14 mouse cellular contexts compared by ENCODE assay signal in genomic region chr5:147955671-147956070, GRCm38 (mm10). TPM values are rescaled to one million over a fixed set of nuclear protein-coding genes. Genes with fewer than 3 reads are reported as not detected.
DNase-seq lines count a peak whose midpoint lies in the region; ATAC-seq and TF ChIP-seq lines count a peak whose summit lies in the region.
"Had no signal": no experiment of that assay in that cellular context is flagged by ENCODE, and none has a peak within 500 bp of the region (broad histone marks: within the 10 kb centered on the region; RNA-seq: fewer than 3 reads in every experiment).

No protein-coding gene starts in this region.

- H3K4me1 ChIP-seq in forebrain, postnatal 0 days (ENCODE audit: insufficient read depth) = no peaks in the 10 kb centered on the region; the same call in 1 of the 2 replicates
- H3K4me1 ChIP-seq in forebrain, embryonic 11.5 days (replicated peaks; ENCODE audit: control insufficient read depth, insufficient read depth, low read length) = peaks cover 4% of the 10 kb centered on the region; the same call in 1 of the 2 replicates
- peaks cover 19% of the 10 kb centered on the region for H3K4me1 ChIP-seq in hindbrain, embryonic 12.5 days
- H3K4me1 ChIP-seq in hindbrain, embryonic 13.5 days (replicated peaks) = peaks cover 26% of the 10 kb centered on the region
- no peaks in the 10 kb centered on the region; the same call in 1 of the 2 replicates for H3K4me1 ChIP-seq in midbrain, postnatal 0 days (ENCODE audit: insufficient read depth, low read length)
- H3K4me1 ChIP-seq in midbrain, embryonic 10.5 days = peaks cover 24% of the 10 kb centered on the region
- H3K4me1 ChIP-seq in neural tube, embryonic 14.5 days (ENCODE audit: control insufficient read depth, insufficient read depth, low read length) = 0 out of 2 replicates have a peak, but pooled peaks cover 6% of the 10 kb centered on the region
- H3K4me1 ChIP-seq in liver, embryonic 11.5 days (replicated peaks; ENCODE audit: control insufficient read depth, insufficient read depth, low read length) = 0 out of 2 replicates have a peak, but pooled peaks cover 4% of the 10 kb centered on the region

- H3K27ac ChIP-seq in forebrain, postnatal 0 days (ENCODE audit: low read depth, low read length) = no peak overlapping the region
- H3K27ac ChIP-seq in forebrain, embryonic 11.5 days (ENCODE audit: low read depth, low read length) = no peak overlapping the region
- H3K27ac ChIP-seq in hindbrain, embryonic 12.5 days = no peak overlapping the region
- no peak overlapping the region for H3K27ac ChIP-seq in hindbrain, embryonic 13.5 days
- H3K27ac ChIP-seq in midbrain, postnatal 0 days (ENCODE audit: low read depth, low read length) = no peak overlapping the region
- no peak overlapping the region for H3K27ac ChIP-seq in midbrain, embryonic 10.5 days (replicated peaks)
- no peak overlapping the region for H3K27ac ChIP-seq in neural tube, embryonic 14.5 days (ENCODE audit: low read depth, low read length)
- no peak overlapping the region for H3K27ac ChIP-seq in liver, embryonic 11.5 days (ENCODE audit: low read depth, low read length)

- ATAC-seq in forebrain, postnatal 0 days = no peak
- no peak for ATAC-seq in forebrain, embryonic 11.5 days (replicated peaks; ENCODE audit: low FRiP score)
- ATAC-seq in hindbrain, embryonic 12.5 days (ENCODE audit: low FRiP score) = no peak
- no peak for ATAC-seq in hindbrain, embryonic 13.5 days (ENCODE audit: low FRiP score)
- ATAC-seq in midbrain, postnatal 0 days (ENCODE audit: low FRiP score) = no peak
- no peak for ATAC-seq in neural tube, embryonic 14.5 days (ENCODE audit: low read depth)
- no peak for ATAC-seq in liver, embryonic 11.5 days (replicated peaks; ENCODE audit: low FRiP score)
- ATAC-seq: liver, postnatal 0 days had no signal

- DNase-seq in forebrain, postnatal 0 days = no peak
- no peak for DNase-seq in forebrain, embryonic 11.5 days (ENCODE audit: low spot score)
- DNase-seq in midbrain, postnatal 0 days (ENCODE audit: low spot score) = no peak
- no peak for DNase-seq in midbrain, embryonic 10.5 days (ENCODE audit: low spot score)
- DNase-seq in liver, embryonic 11.5 days (ENCODE audit: low spot score) = no peak
- DNase-seq: embryo, embryonic 11 days; gastrocnemius, postnatal 36 days; layer of hippocampus, postnatal 36 days; liver, postnatal 0 days; lung, postnatal 36 days; thymus, postnatal 25 days had no signal

- H3K9me3 ChIP-seq in forebrain, postnatal 0 days (ENCODE audit: low read length) = no peaks in the 10 kb centered on the region
- H3K9me3 ChIP-seq in forebrain, embryonic 11.5 days (ENCODE audit: control insufficient read depth, low read length) = no peaks in the 10 kb centered on the region
- no peaks in the 10 kb centered on the region for H3K9me3 ChIP-seq in hindbrain, embryonic 12.5 days (replicated peaks)
- H3K9me3 ChIP-seq in hindbrain, embryonic 13.5 days = no peaks in the 10 kb centered on the region
- H3K9me3 ChIP-seq in midbrain, postnatal 0 days (ENCODE audit: low read length) = no peaks in the 10 kb centered on the region
- no peaks in the 10 kb centered on the region for H3K9me3 ChIP-seq in midbrain, embryonic 10.5 days (replicated peaks)
- no peaks in the 10 kb centered on the region for H3K9me3 ChIP-seq in neural tube, embryonic 14.5 days (ENCODE audit: control insufficient read depth, low read length)
- no peaks in the 10 kb centered on the region for H3K9me3 ChIP-seq in liver, embryonic 11.5 days (ENCODE audit: control insufficient read depth, low read length)

- H3K9ac ChIP-seq in forebrain, postnatal 0 days = no peak overlapping the region
- H3K9ac ChIP-seq in forebrain, embryonic 11.5 days (ENCODE audit: low read length) = no peak overlapping the region
- no peak overlapping the region for H3K9ac ChIP-seq in hindbrain, embryonic 12.5 days
- H3K9ac ChIP-seq in hindbrain, embryonic 13.5 days = no peak overlapping the region
- H3K9ac ChIP-seq in midbrain, postnatal 0 days (replicated peaks; ENCODE audit: low read length, poor library complexity, severe bottlenecking) = no peak overlapping the region
- H3K9ac ChIP-seq in neural tube, embryonic 14.5 days (replicated peaks; ENCODE audit: low read depth, low read length) = no peak overlapping the region
- no peak overlapping the region for H3K9ac ChIP-seq in liver, embryonic 11.5 days (ENCODE audit: low read depth, low read length)
- H3K9ac ChIP-seq: liver, postnatal 0 days had no signal

- no peaks in the 10 kb centered on the region for H3K36me3 ChIP-seq in forebrain, postnatal 0 days (ENCODE audit: insufficient read depth)
- H3K36me3 ChIP-seq in forebrain, embryonic 11.5 days (ENCODE audit: control insufficient read depth, insufficient read depth, low read length) = no peaks in the 10 kb centered on the region
- no peaks in the 10 kb centered on the region for H3K36me3 ChIP-seq in hindbrain, embryonic 12.5 days
- no peaks in the 10 kb centered on the region for H3K36me3 ChIP-seq in hindbrain, embryonic 13.5 days
- no peaks in the 10 kb centered on the region for H3K36me3 ChIP-seq in midbrain, postnatal 0 days (ENCODE audit: insufficient read depth, low read length)
- H3K36me3 ChIP-seq in midbrain, embryonic 10.5 days = no peaks in the 10 kb centered on the region
- no peaks in the 10 kb centered on the region for H3K36me3 ChIP-seq in neural tube, embryonic 14.5 days (ENCODE audit: control insufficient read depth, insufficient read depth, low read length)
- H3K36me3 ChIP-seq in liver, embryonic 11.5 days (ENCODE audit: control insufficient read depth, insufficient read depth, low read length) = no peaks in the 10 kb centered on the region

- no peak for TF ChIP-seq CTCF in forebrain, postnatal 0 days (IDR thresholded peaks at IDR 0.05; ENCODE audit: low read depth)
- no peak for TF ChIP-seq CTCF in midbrain, postnatal 0 days (IDR thresholded peaks at IDR 0.05)

- H3K27me3 ChIP-seq in forebrain, postnatal 0 days (ENCODE audit: insufficient read depth, low read length) = no peaks in the 10 kb centered on the region; the same call in 1 of the 2 replicates
- H3K27me3 ChIP-seq in forebrain, embryonic 11.5 days (ENCODE audit: control insufficient read depth, insufficient read depth, low read length) = peaks cover 23% of the 10 kb centered on the region
- H3K27me3 ChIP-seq in hindbrain, embryonic 12.5 days = peaks cover 35% of the 10 kb centered on the region
- peaks cover 9% of the 10 kb centered on the region; the same call in 1 of the 2 replicates for H3K27me3 ChIP-seq in hindbrain, embryonic 13.5 days
- no peaks in the 10 kb centered on the region for H3K27me3 ChIP-seq in midbrain, postnatal 0 days (ENCODE audit: insufficient read depth, low read length)
- H3K27me3 ChIP-seq in midbrain, embryonic 10.5 days (ENCODE audit: low read depth, poor library complexity, severe bottlenecking) = peaks cover 44% of the 10 kb centered on the region
- H3K27me3 ChIP-seq in neural tube, embryonic 14.5 days (ENCODE audit: control insufficient read depth, insufficient read depth, low read length) = no peaks in the 10 kb centered on the region; the same call in 1 of the 2 replicates
- H3K27me3 ChIP-seq in liver, embryonic 11.5 days (replicated peaks; ENCODE audit: control insufficient read depth, insufficient read depth, low read length) = peaks cover 39% of the 10 kb centered on the region

- 31% methylated on average over 5 of the region's 5 CpGs for WGBS in forebrain, postnatal 0 days
- WGBS in forebrain, embryonic 11.5 days = 34% methylated on average over 5 of the region's 5 CpGs
- 39% methylated on average over 5 of the region's 5 CpGs for WGBS in hindbrain, embryonic 12.5 days
- WGBS in hindbrain, embryonic 13.5 days = 42% methylated on average over 5 of the region's 5 CpGs
- 41% methylated on average over 5 of the region's 5 CpGs for WGBS in midbrain, postnatal 0 days
- 42% methylated on average over 5 of the region's 5 CpGs for WGBS in midbrain, embryonic 10.5 days
- 37% methylated on average over 5 of the region's 5 CpGs for WGBS in neural tube, embryonic 14.5 days
- 39% methylated on average over 5 of the region's 5 CpGs for WGBS in liver, embryonic 11.5 days

- 0 out of 2 replicates have a peak overlapping the region, but pooled peaks have one; percentile 80 for H3K4me2 ChIP-seq in forebrain, postnatal 0 days (ENCODE audit: low read depth)
- H3K4me2 ChIP-seq in forebrain, embryonic 11.5 days (ENCODE audit: low read depth, low read length, severe bottlenecking) = no peak overlapping the region
- H3K4me2 ChIP-seq in hindbrain, embryonic 12.5 days (replicated peaks) = 0 out of 2 replicates have a peak overlapping the region, but pooled peaks have one; percentile 97
- H3K4me2 ChIP-seq in hindbrain, embryonic 13.5 days = no peak overlapping the region
- peak overlapping the region; percentile 84 for H3K4me2 ChIP-seq in midbrain, postnatal 0 days (ENCODE audit: low read depth, low read length, poor library complexity, severe bottlenecking)
- peak overlapping the region; percentile 84; the same call in 1 of the 2 replicates for H3K4me2 ChIP-seq in neural tube, embryonic 14.5 days (ENCODE audit: low read depth, low read length)
- H3K4me2 ChIP-seq in liver, embryonic 11.5 days = no peak overlapping the region

- no peak overlapping the region for H3K4me3 ChIP-seq in forebrain, postnatal 0 days (ENCODE audit: low read depth, low read length)
- no peak overlapping the region for H3K4me3 ChIP-seq in forebrain, embryonic 11.5 days (ENCODE audit: low read depth, low read length)
- H3K4me3 ChIP-seq in hindbrain, embryonic 12.5 days = no peak overlapping the region
- H3K4me3 ChIP-seq in hindbrain, embryonic 13.5 days = no peak overlapping the region
- H3K4me3 ChIP-seq in midbrain, postnatal 0 days (ENCODE audit: low read depth, low read length) = no peak overlapping the region
- no peak overlapping the region for H3K4me3 ChIP-seq in midbrain, embryonic 10.5 days
- no peak overlapping the region for H3K4me3 ChIP-seq in neural tube, embryonic 14.5 days (ENCODE audit: low read depth, low read length)
- H3K4me3 ChIP-seq in liver, embryonic 11.5 days (ENCODE audit: low read depth, low read length) = no peak overlapping the region

RNA-seq across cellular contexts. Expression of gene Mtus2, which starts 1.4 kb away (rescaled TPM):
- 33.1 and 45.7 TPM in 2 replicates for total RNA-seq in forebrain, postnatal 0 days (2014; rRNA removed)
- 30.2 and 35.4 TPM in 2 replicates for polyA plus RNA-seq in forebrain, postnatal 0 days (2015; fragmentation: Nextera tagmentation; extraction: Ambion mirVana)
- 8.1 and 8.4 TPM in 2 replicates for polyA plus RNA-seq in forebrain, embryonic 11.5 days (2014; fragmentation: Nextera tagmentation; extraction: Ambion mirVana)
- polyA plus RNA-seq in hindbrain, embryonic 12.5 days (2016; fragmentation: Nextera tagmentation; extraction: Ambion mirVana) = 48.9 and 49.7 TPM in 2 replicates
- 45.8 and 48.6 TPM in 2 replicates for polyA plus RNA-seq in hindbrain, embryonic 13.5 days (2015; fragmentation: Nextera tagmentation; extraction: Ambion mirVana)
- 38.0 and 54.7 TPM in 2 replicates for total RNA-seq in midbrain, postnatal 0 days (2014; rRNA removed)
- 36.6 and 41.6 TPM in 2 replicates for polyA plus RNA-seq in midbrain, postnatal 0 days (2015; fragmentation: Nextera tagmentation; extraction: Ambion mirVana)
- polyA plus RNA-seq in midbrain, embryonic 10.5 days (2016; fragmentation: Nextera tagmentation; extraction: Ambion mirVana) = 5.1 and 9.6 TPM in 2 replicates
- polyA plus RNA-seq in neural tube, embryonic 14.5 days (2014; fragmentation: Nextera tagmentation; extraction: Ambion mirVana) = 51.3 and 53.9 TPM in 2 replicates
- polyA plus RNA-seq in liver, embryonic 11.5 days (2014; fragmentation: Nextera tagmentation; extraction: Ambion mirVana) = 3.2 and 3.9 TPM in 2 replicates

Comparison
In these comparisons a context has a peak if more than half of its experiments do, and no peak if none do; other contexts are left out.
1. H3K4me2 ChIP-seq: peak in forebrain, postnatal 0 days (single experiment), hindbrain, embryonic 12.5 days (single experiment), midbrain, postnatal 0 days (single experiment) and neural tube, embryonic 14.5 days (single experiment); none in forebrain, embryonic 11.5 days (single experiment), hindbrain, embryonic 13.5 days (single experiment) and liver, embryonic 11.5 days (single experiment).